Mouse (Mus musculus): ENCODE measurements around the gene Kpna1.

DNA sequence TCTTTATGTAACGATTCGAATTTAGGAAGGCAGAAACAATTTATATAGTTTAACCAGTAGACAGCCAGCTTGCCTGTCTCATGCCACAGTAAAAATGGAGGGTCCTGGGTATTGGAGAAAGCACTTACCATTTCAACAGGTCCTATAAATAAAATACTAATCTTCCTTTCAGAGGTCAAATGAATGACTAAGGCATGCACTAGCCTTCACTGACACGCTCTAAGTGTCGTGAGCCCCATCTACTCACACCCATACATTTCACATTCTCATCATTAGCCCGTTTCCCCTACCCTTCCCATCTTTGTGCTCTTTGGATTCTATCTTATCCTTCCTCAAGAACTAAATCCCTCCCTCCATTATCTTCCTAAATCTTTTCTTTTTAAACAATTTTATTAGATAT is 86.4 kb downstream of the Kpna1 start:
- no peak for TF ChIP-seq CTCF (IDR thresholded peaks at IDR 0.05; ENCODE audit: low read depth)
- TF ChIP-seq EP300 (IDR thresholded peaks at IDR 0.05; ENCODE audit: low read depth), result no peak

All from heart, postnatal 0 days (tissue).